Mouse (Mus musculus): ENCODE results near the gene Rere. TPM values are rescaled to one million over a fixed set of nuclear protein-coding genes. Genes with fewer than 3 reads are reported as not detected.
A peak's percentile ranks its signal among the peaks of the same experiment; 100 is the strongest.
"Not testable (repeated sequence)": the region's sequence is repeated elsewhere in the genome, so short reads cannot be mapped to it uniquely, and the experiment has no call there.

Rere gene
- polyA plus RNA-seq, 1 experiment from 2014 or later, result 18.0 TPM

DNA sequence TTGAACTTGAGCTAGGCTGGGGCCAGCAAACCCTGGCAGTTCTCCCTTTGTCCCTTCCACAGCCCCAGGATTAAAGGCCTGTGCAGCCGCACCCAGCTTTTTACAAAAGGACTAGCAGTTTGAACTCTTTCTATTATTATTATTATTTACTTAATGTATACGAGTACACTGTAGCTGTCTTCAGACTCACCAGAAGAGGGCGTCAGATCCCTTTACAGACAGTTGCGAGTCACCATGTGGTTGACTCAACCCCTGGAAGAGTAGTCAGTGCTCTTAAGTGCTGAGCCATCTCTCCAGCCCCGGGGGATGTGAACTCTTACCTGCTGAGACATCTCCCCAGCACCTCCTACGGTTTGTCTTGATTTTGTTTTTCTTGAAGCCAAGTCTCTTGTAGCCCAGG, 20.7 kb upstream of the Rere start:
- H3K9me3 ChIP-seq (replicated peaks; ENCODE audit: control insufficient read depth, low read length), result no peaks in the 10 kb centered on the region
- WGBS, result 46% methylated on average over 6 of the region's 6 CpGs

DNA sequence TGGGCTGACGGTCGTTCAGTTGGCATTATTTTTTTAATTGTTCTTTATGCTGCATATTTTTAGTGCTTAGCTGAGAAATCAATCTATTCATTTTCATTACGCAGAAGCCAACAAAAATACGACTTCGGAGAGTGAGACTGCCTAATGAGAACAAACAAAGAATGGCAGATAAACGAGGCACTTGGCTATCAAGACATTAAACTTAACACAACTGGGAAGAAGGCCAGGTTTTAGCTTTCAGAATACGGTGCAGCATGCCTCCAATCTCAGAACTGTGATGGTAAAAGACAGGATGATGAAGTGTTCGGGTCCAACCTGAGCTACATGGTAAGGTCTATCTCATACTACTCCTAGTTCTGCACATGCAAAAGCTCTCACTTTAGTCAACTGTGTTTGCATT, 19.1 kb upstream of the Rere start:
- Histone ChIP-seq H3K4me2 (ENCODE audit: low read depth, low read length) (no peak overlapping the region), H3K27me3 (ENCODE audit: control insufficient read depth, insufficient read depth, low read length) (no peaks in the 10 kb centered on the region), H3K9ac (ENCODE audit: low read length) (no peak overlapping the region), H3K27ac (ENCODE audit: low read length) (no peak overlapping the region), H3K9me3 (replicated peaks; ENCODE audit: control insufficient read depth, low read length) (no peaks in the 10 kb centered on the region), H3K4me3 (ENCODE audit: low read length) (no peak overlapping the region), H3K36me3 (ENCODE audit: control insufficient read depth, insufficient read depth) (no peaks in the 10 kb centered on the region), H3K4me1 (ENCODE audit: control insufficient read depth, insufficient read depth, low read length) (peaks cover 23% of the 10 kb centered on the region)
- 56% methylated on average over 8 of the region's 8 CpGs for WGBS
- no peak for ATAC-seq (replicated peaks; ENCODE audit: extremely low read depth, insufficient read depth, low FRiP score)

More for the DNA sequence above, 20.7 kb upstream of the Rere start:
- H3K27ac ChIP-seq (ENCODE audit: low read length), result no peak overlapping the region
- H3K4me1 ChIP-seq (ENCODE audit: control insufficient read depth, insufficient read depth, low read length), result peaks cover 27% of the 10 kb centered on the region
- no peak overlapping the region for H3K9ac ChIP-seq (ENCODE audit: low read length)
- ATAC-seq (replicated peaks; ENCODE audit: extremely low read depth, insufficient read depth, low FRiP score), result no peak
- no peak overlapping the region for H3K4me2 ChIP-seq (ENCODE audit: low read depth, low read length)
- peaks cover 3% of the 10 kb centered on the region; the same call in 1 of the 2 replicates for H3K36me3 ChIP-seq (ENCODE audit: control insufficient read depth, insufficient read depth)
- no peaks in the 10 kb centered on the region for H3K27me3 ChIP-seq (ENCODE audit: control insufficient read depth, insufficient read depth, low read length)
- H3K4me3 ChIP-seq (ENCODE audit: low read length), result no peak overlapping the region

GRCm38 (mm10) chr4:150264903-150265302, 16.5 kb upstream of the Rere start:
- peaks cover 15% of the 10 kb centered on the region for H3K4me1 ChIP-seq (ENCODE audit: control insufficient read depth, insufficient read depth, low read length)
- no peak overlapping the region for H3K27ac ChIP-seq (ENCODE audit: low read length)
- H3K4me2 ChIP-seq (ENCODE audit: low read depth, low read length), result no peak overlapping the region
- WGBS, result 56% methylated on average over 7 of the region's 7 CpGs
- H3K4me3 ChIP-seq (ENCODE audit: low read length), result no peak overlapping the region
- ATAC-seq (replicated peaks; ENCODE audit: extremely low read depth, insufficient read depth, low FRiP score), result no peak
- no peak overlapping the region for H3K9ac ChIP-seq (ENCODE audit: low read length)
- H3K9me3 ChIP-seq (replicated peaks; ENCODE audit: control insufficient read depth, low read length), result no peaks in the 10 kb centered on the region
- H3K27me3 ChIP-seq (ENCODE audit: control insufficient read depth, insufficient read depth, low read length), result no peaks in the 10 kb centered on the region
- H3K36me3 ChIP-seq (ENCODE audit: control insufficient read depth, insufficient read depth), result no peaks in the 10 kb centered on the region

- Histone ChIP-seq H3K4me3 (ENCODE audit: low read length) (no peak overlapping the region), H3K9me3 (replicated peaks; ENCODE audit: control insufficient read depth, low read length) (no peaks in the 10 kb centered on the region), H3K27me3 (ENCODE audit: control insufficient read depth, insufficient read depth, low read length) (no peaks in the 10 kb centered on the region), H3K4me1 (ENCODE audit: control insufficient read depth, insufficient read depth, low read length) (peaks cover 17% of the 10 kb centered on the region), H3K9ac (ENCODE audit: low read length) (no peak overlapping the region), H3K27ac (ENCODE audit: low read length) (no peak overlapping the region), H3K36me3 (ENCODE audit: control insufficient read depth, insufficient read depth) (no peaks in the 10 kb centered on the region), H3K4me2 (ENCODE audit: low read depth, low read length) (no peak overlapping the region)
- ATAC-seq (replicated peaks; ENCODE audit: extremely low read depth, insufficient read depth, low FRiP score), result no peak
- 72% methylated on average over 5 of the region's 5 CpGs for WGBS
Measured at GRCm38 (mm10) chr4:150265471-150265870, 16.0 kb upstream of the Rere start.

DNA sequence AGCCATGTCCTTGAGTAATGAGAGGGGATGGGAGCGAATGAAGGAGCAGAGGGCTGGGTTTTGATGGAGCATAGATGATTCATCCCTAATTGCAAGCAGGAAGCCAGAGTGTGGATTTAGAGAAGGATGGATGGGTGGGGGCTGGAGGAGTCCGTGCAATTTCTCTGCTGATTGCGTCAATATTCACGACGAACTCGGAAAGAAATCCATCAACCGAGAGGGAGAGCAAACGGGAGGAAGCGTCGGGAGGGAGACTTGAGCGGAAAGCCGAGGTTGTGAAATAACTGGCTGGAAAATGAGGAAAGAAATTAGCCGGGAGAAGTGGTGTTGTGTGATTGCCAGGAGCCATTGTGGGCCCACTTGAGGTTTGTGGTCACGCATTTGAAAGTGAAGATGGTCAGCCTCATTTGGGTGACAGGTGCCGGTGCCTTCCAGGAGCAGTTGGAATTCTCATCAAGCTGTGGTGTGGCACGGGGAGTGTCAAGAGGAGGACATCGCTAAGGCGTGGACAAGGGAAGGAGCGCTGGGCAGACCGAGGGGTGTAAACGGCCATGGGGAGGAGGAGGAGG, 14.7 kb upstream of the Rere start:
- ATAC-seq (replicated peaks; ENCODE audit: extremely low read depth, insufficient read depth, low FRiP score), result no peak
- no peaks in the 10 kb centered on the region for H3K27me3 ChIP-seq (ENCODE audit: control insufficient read depth, insufficient read depth, low read length)
- H3K27ac ChIP-seq (ENCODE audit: low read length), result no peak overlapping the region
- H3K36me3 ChIP-seq (ENCODE audit: control insufficient read depth, insufficient read depth), result no peaks in the 10 kb centered on the region
- peaks cover 14% of the 10 kb centered on the region for H3K4me1 ChIP-seq (ENCODE audit: control insufficient read depth, insufficient read depth, low read length)
- no peak overlapping the region for H3K4me2 ChIP-seq (ENCODE audit: low read depth, low read length)
- H3K4me3 ChIP-seq (ENCODE audit: low read length), result no peak overlapping the region
- H3K9me3 ChIP-seq (replicated peaks; ENCODE audit: control insufficient read depth, low read length), result no peaks in the 10 kb centered on the region
- no peak overlapping the region for H3K9ac ChIP-seq (ENCODE audit: low read length)
- 66% methylated on average over 21 of the region's 21 CpGs for WGBS

GRCm38 (mm10) chr4:150268674-150269653, 12.5 kb upstream of the Rere start:
- Histone ChIP-seq H3K9me3 (replicated peaks; ENCODE audit: control insufficient read depth, low read length) (no peaks in the 10 kb centered on the region), H3K27me3 (ENCODE audit: control insufficient read depth, insufficient read depth, low read length) (no peaks in the 10 kb centered on the region), H3K9ac (ENCODE audit: low read length) (no peak overlapping the region), H3K4me3 (ENCODE audit: low read length) (no peak overlapping the region), H3K4me2 (ENCODE audit: low read depth, low read length) (no peak overlapping the region), H3K36me3 (ENCODE audit: control insufficient read depth, insufficient read depth) (no peaks in the 10 kb centered on the region), H3K27ac (ENCODE audit: low read length) (peak overlapping the region; percentile 24), H3K4me1 (ENCODE audit: control insufficient read depth, insufficient read depth, low read length) (peaks cover 26% of the 10 kb centered on the region)
- 0 out of 2 replicates have a peak, but pooled peaks have one; percentile 15 for ATAC-seq (replicated peaks; ENCODE audit: extremely low read depth, insufficient read depth, low FRiP score)
- WGBS, result 79% methylated on average over 33 of the region's 33 CpGs

- H3K27me3 ChIP-seq (ENCODE audit: control insufficient read depth, insufficient read depth, low read length), result no peaks in the 10 kb centered on the region
- no peaks in the 10 kb centered on the region for H3K9me3 ChIP-seq (replicated peaks; ENCODE audit: control insufficient read depth, low read length)
- no peaks in the 10 kb centered on the region for H3K36me3 ChIP-seq (ENCODE audit: control insufficient read depth, insufficient read depth)
- peak; percentile 44 for ATAC-seq (replicated peaks; ENCODE audit: extremely low read depth, insufficient read depth, low FRiP score)
- no peak overlapping the region for H3K4me2 ChIP-seq (ENCODE audit: low read depth, low read length)
- WGBS, result 30% methylated on average over 7 of the region's 7 CpGs
- H3K4me3 ChIP-seq (ENCODE audit: low read length), result no peak overlapping the region
- peaks cover 26% of the 10 kb centered on the region for H3K4me1 ChIP-seq (ENCODE audit: control insufficient read depth, insufficient read depth, low read length)
- H3K9ac ChIP-seq (ENCODE audit: low read length), result no peak overlapping the region
- H3K27ac ChIP-seq (ENCODE audit: low read length), result peak overlapping the region; percentile 24; the same call in 1 of the 2 replicates
Measured at GRCm38 (mm10) chr4:150269679-150270078, 11.8 kb upstream of the Rere start.

DNA sequence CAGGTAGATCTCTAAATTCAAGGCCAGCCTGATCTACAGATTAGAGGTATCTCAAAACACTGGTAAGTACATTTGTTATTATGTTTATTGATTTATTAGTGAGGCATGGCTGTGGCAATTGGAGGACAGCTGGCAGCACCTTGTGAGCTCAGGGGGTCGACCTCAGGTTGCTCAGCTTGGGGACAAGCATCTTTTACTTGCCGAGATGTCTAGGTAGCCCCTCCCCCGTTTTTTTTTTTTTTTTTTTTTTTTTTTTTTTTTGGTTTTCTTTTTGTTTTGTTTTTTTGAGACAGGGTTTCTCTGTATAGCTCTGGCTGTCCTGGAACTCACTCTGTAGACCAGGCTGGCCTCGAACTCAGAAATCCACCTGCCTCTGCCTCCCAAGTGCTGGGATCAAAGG, 10.7 kb upstream of the Rere start:
- H3K4me3 ChIP-seq (ENCODE audit: low read length); H3K4me2 ChIP-seq (ENCODE audit: low read depth, low read length); H3K9ac ChIP-seq (ENCODE audit: low read length); H3K27ac ChIP-seq (ENCODE audit: low read length); ATAC-seq (replicated peaks; ENCODE audit: extremely low read depth, insufficient read depth, low FRiP score); H3K27me3 ChIP-seq (ENCODE audit: control insufficient read depth, insufficient read depth, low read length); H3K36me3 ChIP-seq (ENCODE audit: control insufficient read depth, insufficient read depth); H3K9me3 ChIP-seq (replicated peaks; ENCODE audit: control insufficient read depth, low read length): not testable (repeated sequence)
- H3K4me1 ChIP-seq (ENCODE audit: control insufficient read depth, insufficient read depth, low read length), result peaks cover 26% of the 10 kb centered on the region
- 61% methylated on average over 2 of the region's 4 CpGs for WGBS

- Histone ChIP-seq H3K27ac (ENCODE audit: low read length) (peak overlapping the region; percentile 73), H3K4me1 (ENCODE audit: control insufficient read depth, insufficient read depth, low read length) (peaks cover 26% of the 10 kb centered on the region), H3K4me2 (ENCODE audit: low read depth, low read length) (peak overlapping the region; percentile 43), H3K9me3 (replicated peaks; ENCODE audit: control insufficient read depth, low read length) (no peaks in the 10 kb centered on the region), H3K9ac (ENCODE audit: low read length) (peak overlapping the region; percentile 50), H3K4me3 (ENCODE audit: low read length) (no peak overlapping the region), H3K27me3 (ENCODE audit: control insufficient read depth, insufficient read depth, low read length) (no peaks in the 10 kb centered on the region), H3K36me3 (ENCODE audit: control insufficient read depth, insufficient read depth) (no peaks in the 10 kb centered on the region)
- ATAC-seq (replicated peaks; ENCODE audit: extremely low read depth, insufficient read depth, low FRiP score), result peak; percentile 41
- WGBS, result 10% methylated on average over 9 of the region's 9 CpGs
Measured at GRCm38 (mm10) chr4:150272725-150273124, 8.7 kb upstream of the Rere start.
